Mouse (Mus musculus) embryonic facial prominence, embryonic 11.5 days (tissue): ENCODE measurements at regions not wholly inside any gene's neighbourhood (a gene's known extent, or its start where the extent isn't known, plus 50 kb on each side); places are given as distances from the start of the nearest gene placed in this dataset.

Experiments used
- ATAC-seq: fragments of 200-750 bp; cut with Nextera tagmentation; replicated peaks from 2 replicates; pipeline ENCODE4 v1.8.0; 2017; ENCODE audit warnings: low read depth; ENCODE audit not compliant: insufficient number of reproducible peaks, low FRiP score, low TSS enrichment
- DNase-seq: peaks from one replicate; pipeline ENCODE4 v3.0.0-alpha.2; 2015; ENCODE audit warnings: low spot score
- H3K27ac ChIP-seq: fragments of 300-500 bp; sonication (generic); replicated peaks from 2 replicates; pipeline ENCODE4 v1.5.1; 2014; ENCODE audit warnings: mild to moderate bottlenecking, low read depth, low read length, control low read depth
- H3K27me3 ChIP-seq: fragments of 300-500 bp; sonication (generic); 2 replicates; pipeline ENCODE4 v1.6.1; 2014; ENCODE audit warnings: mild to moderate bottlenecking, low read length, moderate library complexity, mixed read lengths; ENCODE audit not compliant: control insufficient read depth, insufficient read depth
- H3K36me3 ChIP-seq: fragments of 300-500 bp; sonication (generic); replicated peaks from 2 replicates; pipeline ENCODE4 v1.6.1; 2014; ENCODE audit warnings: low read depth, mild to moderate bottlenecking, low read length, moderate library complexity, mixed read lengths; ENCODE audit not compliant: control insufficient read depth, insufficient read depth
- H3K4me1 ChIP-seq: fragments of 300-500 bp; sonication (generic); 2 replicates; pipeline ENCODE4 v1.6.1; 2014; ENCODE audit warnings: low read length, mixed read lengths; ENCODE audit not compliant: control insufficient read depth, insufficient read depth
- H3K4me2 ChIP-seq: fragments of 300-500 bp; sonication (generic); 2 replicates; pipeline ENCODE4 v1.6.1; 2014; ENCODE audit warnings: low read depth, mild to moderate bottlenecking, control low read depth, low read length, moderate library complexity
- H3K4me3 ChIP-seq: fragments of 300-500 bp; sonication (generic); 2 replicates; pipeline ENCODE4 v1.5.1; 2014; ENCODE audit warnings: low read depth, low read length, control low read depth
- H3K9ac ChIP-seq: fragments of 300-500 bp; sonication (generic); replicated peaks from 2 replicates; pipeline ENCODE4 v1.6.1; 2014; ENCODE audit warnings: mild to moderate bottlenecking, control low read depth, low read length
- H3K9me3 ChIP-seq: fragments of 300-500 bp; sonication (generic); replicated peaks from 2 replicates; pipeline ENCODE4 v1.6.1; 2016; ENCODE audit warnings: mild to moderate bottlenecking, low read length, inconsistent platforms, mixed read lengths; ENCODE audit not compliant: control insufficient read depth
- WGBS: fragments of 180-500 bp; shearing (Covaris S2); extraction: QIAGEN DNeasy Blood & Tissue Kit; methylation state at CpG from one replicate; pipeline ENCODE4 v1.1.7; 2014; 5-methylcytosine and 5-hydroxymethylcytosine counted together

GRCm38 (mm10) chr14:64533591-64534151 is 429.6 kb downstream of the Prss52 start:
- Histone ChIP-seq H3K4me3 (no peak overlapping the region), H3K4me2 (no peak overlapping the region), H3K27me3 (no peaks in the 10 kb centered on the region), H3K9ac (no peak overlapping the region), H3K27ac (no peak overlapping the region), H3K4me1 (no peaks in the 10 kb centered on the region), H3K36me3 (no peaks in the 10 kb centered on the region), H3K9me3 (no peaks in the 10 kb centered on the region)
- 42% methylated on average over 7 of the region's 7 CpGs for WGBS
- DNase-seq: no peak
- no peak for ATAC-seq

DNA sequence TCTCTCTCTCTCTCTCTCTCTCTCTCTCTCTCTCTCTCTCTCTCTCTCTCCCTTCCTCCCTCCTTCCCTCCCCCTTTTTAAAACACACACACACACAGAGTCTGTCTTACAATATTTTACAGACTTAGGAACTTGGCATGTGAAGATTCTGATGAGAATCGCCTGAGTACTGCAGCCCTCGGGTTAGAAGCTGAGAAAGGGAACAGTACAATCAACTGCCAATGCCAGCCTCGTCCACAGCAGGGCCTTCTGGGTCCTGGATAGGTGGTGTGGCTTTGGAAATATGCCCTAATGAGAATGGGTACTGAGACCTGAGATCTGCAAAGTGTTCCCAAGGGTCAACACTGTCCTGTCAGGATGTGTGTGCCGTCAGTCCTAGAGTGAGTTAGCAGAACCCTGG is 430.1 kb downstream of the Prss52 start:
- no peak overlapping the region for H3K4me2 ChIP-seq
- ATAC-seq (no peak), DNase-seq (no peak)
- no peak overlapping the region for H3K4me3 ChIP-seq
- 47% methylated on average over 4 of the region's 4 CpGs for WGBS
- H3K9me3 ChIP-seq: no peaks in the 10 kb centered on the region
- no peak overlapping the region for H3K27ac ChIP-seq
- H3K36me3 ChIP-seq: no peaks in the 10 kb centered on the region
- H3K9ac ChIP-seq: no peak overlapping the region
- no peaks in the 10 kb centered on the region for H3K27me3 ChIP-seq
- no peaks in the 10 kb centered on the region for H3K4me1 ChIP-seq

DNA sequence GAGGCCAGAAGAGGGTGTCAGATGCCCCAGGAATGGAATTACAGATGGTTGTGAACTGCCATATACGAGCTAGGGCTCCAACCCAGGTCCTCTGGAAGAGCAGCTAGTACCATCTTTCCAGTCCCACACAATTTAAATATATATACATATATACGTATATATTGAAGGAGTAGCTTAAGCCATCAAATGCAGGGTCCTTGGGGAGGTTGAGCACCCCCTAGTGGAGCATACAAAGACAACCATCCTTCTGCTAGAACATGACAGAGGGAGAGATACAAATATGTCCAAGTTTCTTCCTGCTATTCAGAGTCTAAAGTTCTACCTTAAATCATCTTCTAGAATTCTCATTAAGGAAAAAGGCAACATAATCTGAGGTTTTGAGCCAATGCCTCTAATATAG is 435.4 kb downstream of the Prss52 start:
- Histone ChIP-seq H3K4me2 (no peak overlapping the region), H3K9me3 (no peaks in the 10 kb centered on the region), H3K36me3 (no peaks in the 10 kb centered on the region), H3K27me3 (no peaks in the 10 kb centered on the region), H3K27ac (no peak overlapping the region), H3K4me1 (no peaks in the 10 kb centered on the region), H3K9ac (no peak overlapping the region), H3K4me3 (no peak overlapping the region)
- ATAC-seq: no peak
- 63% methylated on average over 2 of the region's 2 CpGs for WGBS
- no peak for DNase-seq

DNA sequence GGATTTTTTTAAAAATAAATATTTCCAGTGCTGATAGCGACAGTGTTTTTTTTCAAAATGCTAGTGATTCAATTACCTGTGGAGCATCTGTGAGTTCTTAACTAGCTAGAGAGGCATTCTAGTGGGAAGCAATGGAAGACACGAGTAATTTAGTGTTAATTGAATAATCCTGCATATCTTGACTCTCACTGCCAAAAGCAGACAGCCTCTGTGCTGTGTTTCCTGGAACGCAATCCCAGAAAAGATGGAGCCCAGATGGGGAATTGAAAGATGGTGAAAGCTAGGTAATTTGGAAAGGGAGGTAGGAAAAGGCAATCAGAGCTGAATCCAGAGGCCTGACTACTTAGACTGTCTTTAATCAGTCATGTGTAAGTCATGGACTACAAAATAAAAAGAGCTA is 441.0 kb downstream of the Prss52 start:
- ATAC-seq: no peak
- H3K4me3 ChIP-seq: no peak overlapping the region
- whole genome bisulfite sequencing: 73% methylated on average over 3 of the region's 3 CpGs
- H3K27me3 ChIP-seq: no peaks in the 10 kb centered on the region
- no peaks in the 10 kb centered on the region for H3K36me3 ChIP-seq
- H3K9ac ChIP-seq: no peak overlapping the region
- no peak overlapping the region for H3K27ac ChIP-seq
- no peaks in the 10 kb centered on the region for H3K4me1 ChIP-seq
- DNase-seq: no peak
- no peaks in the 10 kb centered on the region for H3K9me3 ChIP-seq
- no peak overlapping the region for H3K4me2 ChIP-seq

DNA sequence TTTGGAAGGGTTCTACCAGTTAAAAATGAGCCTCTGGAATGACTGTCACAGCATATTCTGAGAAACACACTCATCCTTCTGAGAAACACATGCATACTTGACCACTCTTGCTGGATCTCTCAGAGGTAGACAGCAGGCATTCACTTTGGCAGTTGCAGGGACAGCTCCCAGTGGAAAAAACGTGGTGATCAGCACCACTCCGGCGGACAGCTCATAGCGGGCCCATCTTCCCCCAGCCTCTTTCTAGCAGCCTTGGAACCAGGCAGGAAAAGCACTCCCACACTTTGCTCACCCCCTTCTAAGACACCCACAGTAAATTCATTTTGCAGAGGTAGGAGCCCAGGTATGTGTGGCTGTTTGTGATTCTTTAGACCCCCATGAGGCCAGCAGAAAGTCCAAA is 442.7 kb downstream of the Prss52 start:
- DNase-seq: peak; percentile 86
- H3K4me3 ChIP-seq: no peak overlapping the region

GRCm38 (mm10) chr14:64552951-64553350 is 448.9 kb downstream of the Prss52 start:
- Histone ChIP-seq H3K36me3 (no peaks in the 10 kb centered on the region), H3K4me2 (no peak overlapping the region), H3K27ac (no peak overlapping the region), H3K4me1 (no peaks in the 10 kb centered on the region), H3K4me3 (no peak overlapping the region), H3K9me3 (no peaks in the 10 kb centered on the region), H3K27me3 (no peaks in the 10 kb centered on the region), H3K9ac (no peak overlapping the region)
- ATAC-seq (no peak), DNase-seq (no peak)
- WGBS: 70% methylated on average over 4 of the region's 4 CpGs

More for the DNA sequence above, 442.7 kb downstream of the Prss52 start:
- 1% methylated on average over 4 of the region's 4 CpGs for WGBS
- no peaks in the 10 kb centered on the region for H3K9me3 ChIP-seq
- H3K27me3 ChIP-seq: no peaks in the 10 kb centered on the region
- no peak for ATAC-seq
- H3K4me2 ChIP-seq: no peak overlapping the region
- H3K4me1 ChIP-seq: no peaks in the 10 kb centered on the region
- no peak overlapping the region for H3K9ac ChIP-seq
- H3K27ac ChIP-seq: no peak overlapping the region
- H3K36me3 ChIP-seq: no peaks in the 10 kb centered on the region

- Histone ChIP-seq H3K4me2 (no peak overlapping the region), H3K27me3 (no peaks in the 10 kb centered on the region), H3K36me3 (no peaks in the 10 kb centered on the region), H3K9me3 (no peaks in the 10 kb centered on the region), H3K4me1 (no peaks in the 10 kb centered on the region), H3K4me3 (no peak overlapping the region), H3K9ac (no peak overlapping the region), H3K27ac (no peak overlapping the region)
- ATAC-seq (no peak), DNase-seq (no peak)
- 78% methylated on average over 7 of the region's 7 CpGs for WGBS
Measured at GRCm38 (mm10) chr14:64556042-64556441, 452.0 kb downstream of the Prss52 start.

GRCm38 (mm10) chr14:64557453-64557852 is 453.4 kb downstream of the Prss52 start:
- Histone ChIP-seq H3K4me2 (no peak overlapping the region), H3K9ac (no peak overlapping the region), H3K4me1 (no peaks in the 10 kb centered on the region), H3K27me3 (no peaks in the 10 kb centered on the region), H3K27ac (no peak overlapping the region), H3K4me3 (no peak overlapping the region), H3K36me3 (no peaks in the 10 kb centered on the region), H3K9me3 (no peaks in the 10 kb centered on the region)
- DNase-seq: no peak
- ATAC-seq: no peak
- 78% methylated on average over 6 of the region's 6 CpGs for WGBS
